In the genomic region with DNA sequence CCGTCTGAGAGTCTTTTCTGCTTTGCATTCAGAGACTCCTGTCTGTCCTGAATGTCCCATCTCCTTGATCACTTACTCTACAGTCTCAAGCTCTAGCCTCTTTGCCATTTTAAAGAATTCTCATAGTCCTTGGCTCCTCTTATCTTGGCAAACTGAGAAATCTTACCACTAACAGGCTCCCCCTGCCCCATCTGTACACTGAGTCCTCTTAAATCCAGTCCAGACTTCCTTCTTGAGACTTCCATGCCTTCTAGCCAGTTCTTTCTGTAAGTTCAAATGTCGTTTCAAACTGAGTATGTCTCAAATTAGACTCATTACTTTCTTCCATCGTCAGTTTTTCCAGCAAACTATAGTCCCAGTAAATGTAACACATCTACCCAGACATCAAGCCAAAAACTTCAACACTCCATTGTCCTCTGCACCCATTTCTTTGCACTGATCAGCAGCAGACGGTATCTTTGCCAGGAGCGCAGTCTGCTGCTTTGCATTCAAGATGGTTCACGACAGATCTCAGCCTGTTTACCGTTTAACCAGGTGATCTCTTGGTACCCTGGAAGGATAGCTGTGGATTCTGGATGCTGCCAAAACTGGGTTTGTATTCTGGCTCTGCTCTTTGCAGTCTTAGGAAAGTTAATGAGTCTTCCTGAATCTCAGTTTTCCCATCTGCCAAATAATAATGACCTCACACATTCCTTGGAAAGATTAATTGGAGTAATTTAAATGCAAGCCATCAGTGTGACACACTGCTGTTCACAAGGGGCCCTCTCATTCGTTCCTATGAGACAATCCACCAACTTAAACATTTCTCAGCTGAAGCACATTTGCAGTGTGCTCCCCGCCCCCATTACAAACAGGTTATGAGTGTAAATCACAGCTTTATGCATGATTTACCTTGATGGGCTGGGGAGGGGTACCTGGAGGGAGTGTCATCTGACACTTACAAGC, we compare ENCODE assay signal across 15 mouse cellular contexts. TPM values are rescaled to one million over a fixed set of nuclear protein-coding genes. Genes with fewer than 3 reads are reported as not detected.
DNase-seq lines count a peak whose midpoint lies in the region; ATAC-seq lines count a peak whose summit lies in the region.
"Had no signal": no experiment of that assay in that cellular context is flagged by ENCODE, and none has a peak within 500 bp of the region (broad histone marks: within the 10 kb centered on the region; RNA-seq: fewer than 3 reads in every experiment).

No protein-coding gene starts in this region.

- DNase-seq in kidney, adult 11 months, result peak; percentile 22
- no peak for DNase-seq in kidney, postnatal 4 days
- no peak for DNase-seq in neural tube, embryonic 10.5 days (ENCODE audit: extremely low spot score, low spot score)
- no peak for DNase-seq in layer of hippocampus, adult 11-12 months (ENCODE audit: low spot score)
- DNase-seq in embryo, embryonic 10 days (ENCODE audit: low spot score), result no peak
- DNase-seq: adrenal gland, postnatal 14 days; cerebellum, postnatal 14 days; left cerebral cortex, postnatal 4 days; liver, postnatal 0 days; lung, postnatal 36 days had no signal

- no peaks in the 10 kb centered on the region for H3K9me3 ChIP-seq in neural tube, embryonic 12.5 days
- no peaks in the 10 kb centered on the region for H3K9me3 ChIP-seq in hindbrain, embryonic 16.5 days (ENCODE audit: control insufficient read depth, low read length)
- H3K9me3 ChIP-seq in neural tube, embryonic 15.5 days (replicated peaks), result no peaks in the 10 kb centered on the region
- H3K9me3 ChIP-seq: embryonic facial prominence, embryonic 13.5 days; G1E had no signal

- H3K27ac ChIP-seq in neural tube, embryonic 12.5 days, result no peak overlapping the region
- no peak overlapping the region for H3K27ac ChIP-seq in hindbrain, embryonic 16.5 days (ENCODE audit: low read depth, low read length)
- H3K27ac ChIP-seq in neural tube, embryonic 15.5 days (replicated peaks), result no peak overlapping the region
- H3K27ac ChIP-seq: embryonic facial prominence, embryonic 13.5 days had no signal

- 69% methylated on average over 9 of the region's 9 CpGs for WGBS in neural tube, embryonic 12.5 days
- 59% methylated on average over 9 of the region's 9 CpGs for WGBS in hindbrain, embryonic 16.5 days
- WGBS in neural tube, embryonic 15.5 days, result 62% methylated on average over 9 of the region's 9 CpGs

- H3K9ac ChIP-seq in neural tube, embryonic 12.5 days, result no peak overlapping the region
- no peak overlapping the region for H3K9ac ChIP-seq in hindbrain, embryonic 16.5 days (ENCODE audit: low read depth, low read length)
- H3K9ac ChIP-seq in neural tube, embryonic 15.5 days (replicated peaks), result no peak overlapping the region
- H3K9ac ChIP-seq: embryonic facial prominence, embryonic 13.5 days; liver, postnatal 0 days had no signal

- H3K4me1 ChIP-seq in neural tube, embryonic 12.5 days, result peaks cover 3% of the 10 kb centered on the region; the same call in 1 of the 2 replicates
- H3K4me1 ChIP-seq in hindbrain, embryonic 16.5 days (ENCODE audit: control insufficient read depth, insufficient read depth, low read depth, low read length), result no peaks in the 10 kb centered on the region
- peaks cover 10% of the 10 kb centered on the region for H3K4me1 ChIP-seq in neural tube, embryonic 15.5 days
- H3K4me1 ChIP-seq: embryonic facial prominence, embryonic 13.5 days had no signal

- peak; percentile 65 for ATAC-seq in neural tube, embryonic 12.5 days (ENCODE audit: low FRiP score, low read depth)
- peak; percentile 85 for ATAC-seq in hindbrain, embryonic 16.5 days
- peak; percentile 55; the same call in 1 of the 2 replicates for ATAC-seq in neural tube, embryonic 15.5 days (ENCODE audit: low FRiP score)
- ATAC-seq: liver, postnatal 0 days had no signal

- H3K27me3 ChIP-seq in neural tube, embryonic 12.5 days (replicated peaks), result no peaks in the 10 kb centered on the region
- no peaks in the 10 kb centered on the region for H3K27me3 ChIP-seq in hindbrain, embryonic 16.5 days (replicated peaks; ENCODE audit: control insufficient read depth, insufficient read depth, low read length)
- H3K27me3 ChIP-seq in neural tube, embryonic 15.5 days (replicated peaks), result no peaks in the 10 kb centered on the region
- H3K27me3 ChIP-seq: embryonic facial prominence, embryonic 13.5 days had no signal

- no peak overlapping the region for H3K4me2 ChIP-seq in neural tube, embryonic 12.5 days (replicated peaks)
- no peak overlapping the region for H3K4me2 ChIP-seq in hindbrain, embryonic 16.5 days (ENCODE audit: low read length)
- no peak overlapping the region for H3K4me2 ChIP-seq in neural tube, embryonic 15.5 days
- H3K4me2 ChIP-seq: embryonic facial prominence, embryonic 13.5 days had no signal

- no peaks in the 10 kb centered on the region for H3K36me3 ChIP-seq in neural tube, embryonic 12.5 days
- no peaks in the 10 kb centered on the region for H3K36me3 ChIP-seq in hindbrain, embryonic 16.5 days (ENCODE audit: control insufficient read depth, insufficient read depth, low read length)
- H3K36me3 ChIP-seq in neural tube, embryonic 15.5 days, result no peaks in the 10 kb centered on the region
- H3K36me3 ChIP-seq: embryonic facial prominence, embryonic 13.5 days; G1E had no signal

- no peak overlapping the region for H3K4me3 ChIP-seq in neural tube, embryonic 12.5 days
- no peak overlapping the region for H3K4me3 ChIP-seq in hindbrain, embryonic 16.5 days (ENCODE audit: low read length)
- H3K4me3 ChIP-seq in neural tube, embryonic 15.5 days (replicated peaks), result no peak overlapping the region
- H3K4me3 ChIP-seq: embryonic facial prominence, embryonic 13.5 days had no signal

RNA-seq across cellular contexts. Expression of gene Dab2, which starts 53.4 kb away (rescaled TPM):
- 38.9 and 46.9 TPM in 2 replicates for polyA plus RNA-seq in neural tube, embryonic 12.5 days (2016; fragmentation: Nextera tagmentation; extraction: Ambion mirVana)
- 16.2 and 26.1 TPM in 2 replicates for polyA plus RNA-seq in hindbrain, embryonic 16.5 days (2015; fragmentation: Nextera tagmentation; extraction: Ambion mirVana)
- polyA plus RNA-seq in neural tube, embryonic 15.5 days (2015; fragmentation: Nextera tagmentation; extraction: Ambion mirVana), result 18.5 and 18.9 TPM in 2 replicates
- polyA plus RNA-seq: G1E had no signal
